Mouse (Mus musculus) midbrain, embryonic 15.5 days (tissue): ENCODE measurements around the gene Cops7b. TPM values are rescaled to one million over a fixed set of nuclear protein-coding genes. Genes with fewer than 3 reads are reported as not detected.

Experiments
- ATAC-seq: fragments of 200-750 bp; cut with Nextera tagmentation; replicated peaks from 2 replicates; pipeline ENCODE4 v1.8.0; 2017; ENCODE audit warnings: moderate TSS enrichment
- H3K27ac ChIP-seq: fragments of 300-500 bp; sonication (generic); 2 replicates; pipeline ENCODE4 v1.5.1; 2015; ENCODE audit warnings: mild to moderate bottlenecking, inconsistent platforms
- H3K27me3 ChIP-seq: fragments of 300-500 bp; sonication (generic); replicated peaks from 2 replicates; pipeline ENCODE4 v1.6.1; 2015; ENCODE audit warnings: inconsistent platforms
- H3K36me3 ChIP-seq: fragments of 300-500 bp; sonication (generic); replicated peaks from 2 replicates; pipeline ENCODE4 v1.6.1; 2015; ENCODE audit warnings: inconsistent platforms
- H3K4me1 ChIP-seq: fragments of 300-500 bp; sonication (generic); 2 replicates; pipeline ENCODE4 v1.6.1; 2015; ENCODE audit warnings: inconsistent platforms
- H3K4me2 ChIP-seq: fragments of 300-500 bp; sonication (generic); 2 replicates; pipeline ENCODE4 v1.6.1; 2015; ENCODE audit warnings: inconsistent platforms, mild to moderate bottlenecking, moderate library complexity
- H3K4me3 ChIP-seq: fragments of 300-500 bp; sonication (generic); 2 replicates; pipeline ENCODE4 v1.5.1; 2015; ENCODE audit warnings: mild to moderate bottlenecking, inconsistent platforms
- H3K9ac ChIP-seq: fragments of 300-500 bp; sonication (generic); 2 replicates; pipeline ENCODE4 v1.6.1; 2015; ENCODE audit warnings: mild to moderate bottlenecking, inconsistent platforms
- H3K9me3 ChIP-seq: fragments of 300-500 bp; sonication (generic); 2 replicates; pipeline ENCODE4 v1.6.1; 2016; ENCODE audit warnings: inconsistent platforms
- WGBS: fragments of 180-500 bp; shearing (Covaris S2); methylation state at CpG from one replicate; pipeline ENCODE4 v1.1.7; 2015; ENCODE audit warnings: mixed read lengths; 5-methylcytosine and 5-hydroxymethylcytosine counted together
- microRNA-seq: library from miRNA; unstranded; fragments of <30 nt; microRNA quantifications from one replicate; pipeline ENCODE4, GENCODE M21; 2016
- polyA plus RNA-seq: library from polyadenylated mRNA; unstranded; fragments of >200 nt; fragmentation: Nextera tagmentation; extraction: Ambion mirVana; gene quantifications from 2 replicates; pipeline ENCODE4 v1.2.1, GENCODE M21; 2015

The Cops7b gene
- polyA plus RNA-seq, 1 experiment from 2014 or later: 67.3 TPM

GRCm38 (mm10) chr1:86633840-86634750 is 51.4 kb downstream of the Cops7b start:
- Histone ChIP-seq H3K27ac (peak overlapping the region; percentile 54), H3K27me3 (no peaks in the 10 kb centered on the region), H3K4me3 (peak overlapping the region; percentile 18), H3K9ac (no peak overlapping the region), H3K36me3 (no peaks in the 10 kb centered on the region), H3K4me2 (peak overlapping the region; percentile 39), H3K9me3 (no peaks in the 10 kb centered on the region), H3K4me1 (peaks cover 8% of the 10 kb centered on the region)
- 42% methylated on average over 7 of the region's 7 CpGs for WGBS
- ATAC-seq: peak; percentile 55

- Histone ChIP-seq H3K9me3 (no peaks in the 10 kb centered on the region), H3K4me1 (peaks cover 8% of the 10 kb centered on the region), H3K36me3 (no peaks in the 10 kb centered on the region), H3K27ac (no peak overlapping the region), H3K4me3 (peak overlapping the region; percentile 18), H3K9ac (no peak overlapping the region), H3K4me2 (peak overlapping the region; percentile 39), H3K27me3 (no peaks in the 10 kb centered on the region)
- WGBS: 54% methylated on average over 6 of the region's 6 CpGs
- ATAC-seq: peak; percentile 94
Measured at GRCm38 (mm10) chr1:86634751-86635359, 52.2 kb downstream of the Cops7b start.

GRCm38 (mm10) chr1:86643101-86643809 is 60.6 kb downstream of the Cops7b start:
- no peak overlapping the region for H3K4me3 ChIP-seq
- H3K27me3 ChIP-seq: no peaks in the 10 kb centered on the region
- H3K4me2 ChIP-seq: no peak overlapping the region
- ATAC-seq: no peak
- H3K27ac ChIP-seq: no peak overlapping the region
- H3K36me3 ChIP-seq: no peaks in the 10 kb centered on the region
- H3K9ac ChIP-seq: no peak overlapping the region
- no peaks in the 10 kb centered on the region for H3K9me3 ChIP-seq
- WGBS: 80% methylated on average over 13 of the region's 13 CpGs
- H3K4me1 ChIP-seq: no peaks in the 10 kb centered on the region

GRCm38 (mm10) chr1:86647517-86647916 is 64.8 kb downstream of the Cops7b start:
- no peaks in the 10 kb centered on the region for H3K36me3 ChIP-seq
- H3K27ac ChIP-seq: no peak overlapping the region
- no peak for ATAC-seq
- H3K9ac ChIP-seq: no peak overlapping the region
- no peaks in the 10 kb centered on the region for H3K4me1 ChIP-seq
- H3K4me2 ChIP-seq: no peak overlapping the region
- no peaks in the 10 kb centered on the region for H3K27me3 ChIP-seq
- 53% methylated on average over 2 of the region's 2 CpGs for WGBS
- no peaks in the 10 kb centered on the region for H3K9me3 ChIP-seq
- H3K4me3 ChIP-seq: no peak overlapping the region

- Histone ChIP-seq H3K27ac (no peak overlapping the region), H3K4me1 (no peaks in the 10 kb centered on the region), H3K4me3 (no peak overlapping the region), H3K4me2 (no peak overlapping the region), H3K9me3 (no peaks in the 10 kb centered on the region), H3K27me3 (no peaks in the 10 kb centered on the region), H3K36me3 (no peaks in the 10 kb centered on the region), H3K9ac (no peak overlapping the region)
- WGBS: 15% methylated on average over 6 of the region's 6 CpGs
- ATAC-seq: peak; percentile 69; the same call in 1 of the 2 replicates
Measured at GRCm38 (mm10) chr1:86650272-86650671, 67.6 kb downstream of the Cops7b start.

- no peak for ATAC-seq
- WGBS: 55% methylated on average over 4 of the region's 4 CpGs
- no peak overlapping the region for H3K4me3 ChIP-seq
- no peaks in the 10 kb centered on the region for H3K9me3 ChIP-seq
- H3K4me2 ChIP-seq: no peak overlapping the region
- H3K27me3 ChIP-seq: no peaks in the 10 kb centered on the region
- no peak overlapping the region for H3K9ac ChIP-seq
- no peaks in the 10 kb centered on the region for H3K36me3 ChIP-seq
- no peaks in the 10 kb centered on the region for H3K4me1 ChIP-seq
- no peak overlapping the region for H3K27ac ChIP-seq
Measured at GRCm38 (mm10) chr1:86652675-86653074, 70.0 kb downstream of the Cops7b start.

GRCm38 (mm10) chr1:86657071-86657470 is 74.4 kb downstream of the Cops7b start:
- ATAC-seq: no peak
- no peak overlapping the region for H3K4me2 ChIP-seq
- no peaks in the 10 kb centered on the region for H3K27me3 ChIP-seq
- WGBS: 81% methylated on average over 5 of the region's 5 CpGs
- no peaks in the 10 kb centered on the region for H3K36me3 ChIP-seq
- no peaks in the 10 kb centered on the region for H3K4me1 ChIP-seq
- H3K9ac ChIP-seq: no peak overlapping the region
- no peak overlapping the region for H3K27ac ChIP-seq
- no peaks in the 10 kb centered on the region for H3K9me3 ChIP-seq
- H3K4me3 ChIP-seq: no peak overlapping the region

Small RNA genes lying within 50 kb of the gene (microRNA-seq; reads per million reads assigned to microRNA genes)
- not detected for gene Gm22955

Other genes with a start within 250 kb of the Cops7b start
- 184 and 193 TPM in 2 replicates for gene Ncl, start 223.5 kb upstream of the Cops7b start, polyA plus RNA-seq
- gene Nmur1, start 156.7 kb upstream of the Cops7b start, polyA plus RNA-seq: 0.61 TPM in 1 of 2 replicates, not detected in the other
- gene Tex44, start 156.6 kb upstream of the Cops7b start, polyA plus RNA-seq: not detected in 2 replicates
- gene Ptma, start 56.2 kb upstream of the Cops7b start, polyA plus RNA-seq: 1,373 and 1,532 TPM in 2 replicates
- gene Pde6d, start 275 bp upstream of the Cops7b start, polyA plus RNA-seq: 103 and 106 TPM in 2 replicates
- gene Nppc, start 87.7 kb downstream of the Cops7b start, polyA plus RNA-seq: 3.3 and 4.3 TPM in 2 replicates
- 42.7 and 44.3 TPM in 2 replicates for gene Dis3l2, start 120.9 kb downstream of the Cops7b start, polyA plus RNA-seq